Mouse (Mus musculus) kidney, postnatal 4 days (tissue): ENCODE results near the gene Selenok.
A peak's percentile ranks its signal among the peaks of the same experiment; 100 is the strongest.

Experiments
- DNase-seq, 2 experiments: peaks; one replicate each; pipeline ENCODE4 v3.0.0; 2021; ENCODE audit warnings: mixed read lengths in 2 of 2

The Selenok gene

DNA sequence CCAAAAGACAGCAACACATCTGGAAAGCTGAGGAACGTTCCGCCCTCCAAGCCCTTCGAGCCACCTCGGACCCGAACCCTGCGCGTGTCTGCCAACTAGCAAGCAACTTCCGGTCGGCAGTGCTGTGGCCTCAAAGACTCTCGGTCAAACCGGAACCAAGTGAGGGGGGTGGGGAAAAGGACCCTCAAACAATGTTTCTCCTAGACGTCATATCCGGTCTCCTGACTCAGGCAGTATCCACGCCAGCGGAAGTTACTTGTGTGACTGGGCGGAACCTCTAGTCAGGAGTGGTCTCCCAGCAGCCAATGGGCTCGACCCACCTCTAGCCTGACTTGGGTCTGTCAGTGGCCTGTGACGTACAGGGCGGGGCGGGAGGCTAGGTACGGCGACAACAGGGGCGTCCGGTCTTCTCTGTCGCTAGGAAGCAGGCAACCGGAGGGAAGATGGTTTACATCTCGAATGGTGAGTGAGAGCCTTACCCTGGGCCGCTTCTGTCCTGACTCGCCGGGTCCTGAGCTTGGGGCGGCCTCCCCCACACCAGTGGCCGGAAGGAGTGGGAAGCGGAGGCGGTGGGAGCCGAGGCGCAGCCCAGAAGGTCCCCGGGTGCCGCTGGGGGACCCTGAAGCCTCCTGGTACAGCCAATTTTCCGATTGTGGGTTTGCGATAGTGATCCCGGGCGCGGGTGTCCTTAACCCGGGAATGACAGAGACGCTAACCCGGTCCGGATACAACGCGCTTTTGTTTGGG is at the start of gene Selenok:
Gene Selenok (plus strand): TSS at position 234 of the 747 bp plus-strand sequence.
- DNase-seq = peak; percentile 93 to 95

DNA sequence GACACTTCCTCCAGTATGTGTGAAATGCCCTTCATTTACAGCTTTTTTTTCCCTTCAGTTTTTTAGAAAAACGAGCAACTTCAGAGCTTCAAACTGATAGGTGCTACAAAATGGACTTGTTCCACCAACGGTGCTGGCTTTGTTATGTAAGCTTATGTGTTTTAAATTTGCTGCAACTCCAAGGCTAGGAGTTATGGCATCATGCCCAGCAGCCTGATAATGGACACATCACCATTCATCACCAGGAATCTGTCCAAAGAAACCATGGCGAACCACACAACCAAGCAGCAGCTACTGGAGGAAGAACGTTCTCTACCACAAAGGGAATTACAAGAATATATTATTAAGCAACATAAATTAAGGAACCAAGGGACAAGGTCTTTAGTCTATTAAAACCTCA is 39.1 kb upstream of the Selenok start:
- DNase-seq = no peak

DNA sequence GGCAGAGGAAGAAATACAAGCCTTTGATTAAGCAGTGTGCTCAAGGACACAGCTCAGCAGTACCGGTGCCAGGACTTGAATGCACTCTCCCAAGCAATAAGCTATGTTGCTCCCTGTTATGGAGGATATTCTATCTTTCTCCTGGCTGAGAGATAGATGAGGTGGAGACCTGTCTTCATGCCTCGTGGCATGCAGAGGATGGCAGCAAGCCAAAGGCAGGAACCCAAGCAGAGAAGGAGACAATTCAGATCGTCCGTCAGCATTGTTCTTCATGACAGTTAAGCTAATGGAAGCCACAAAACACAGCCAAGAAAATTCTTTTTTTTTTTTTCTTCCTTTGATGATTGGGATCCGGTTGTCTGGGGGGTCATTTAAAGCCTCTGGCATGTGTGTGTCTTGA is 32.6 kb upstream of the Selenok start:
- DNase-seq = no peak

DNA sequence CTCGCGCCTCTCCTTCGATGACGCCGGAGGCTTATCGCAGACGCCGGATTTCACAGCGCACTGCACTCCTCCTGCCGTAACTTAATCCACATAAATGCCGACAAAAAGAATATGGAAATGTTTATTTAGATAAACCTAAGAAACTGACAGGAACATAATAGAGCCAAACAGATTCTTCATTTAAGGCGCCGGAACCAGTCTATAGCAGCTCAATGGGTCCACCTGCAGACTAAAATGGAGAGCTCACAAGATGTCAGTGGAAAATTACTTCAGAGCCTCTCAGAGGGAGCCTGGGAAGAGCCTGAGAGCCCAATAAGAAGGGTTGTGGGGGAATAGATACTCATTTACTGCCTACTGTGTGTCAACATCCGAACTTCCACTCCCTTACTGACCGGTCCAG is 30.6 kb upstream of the Selenok start:
- peak in 1 of 2 experiments; percentile 22 for DNase-seq

DNA sequence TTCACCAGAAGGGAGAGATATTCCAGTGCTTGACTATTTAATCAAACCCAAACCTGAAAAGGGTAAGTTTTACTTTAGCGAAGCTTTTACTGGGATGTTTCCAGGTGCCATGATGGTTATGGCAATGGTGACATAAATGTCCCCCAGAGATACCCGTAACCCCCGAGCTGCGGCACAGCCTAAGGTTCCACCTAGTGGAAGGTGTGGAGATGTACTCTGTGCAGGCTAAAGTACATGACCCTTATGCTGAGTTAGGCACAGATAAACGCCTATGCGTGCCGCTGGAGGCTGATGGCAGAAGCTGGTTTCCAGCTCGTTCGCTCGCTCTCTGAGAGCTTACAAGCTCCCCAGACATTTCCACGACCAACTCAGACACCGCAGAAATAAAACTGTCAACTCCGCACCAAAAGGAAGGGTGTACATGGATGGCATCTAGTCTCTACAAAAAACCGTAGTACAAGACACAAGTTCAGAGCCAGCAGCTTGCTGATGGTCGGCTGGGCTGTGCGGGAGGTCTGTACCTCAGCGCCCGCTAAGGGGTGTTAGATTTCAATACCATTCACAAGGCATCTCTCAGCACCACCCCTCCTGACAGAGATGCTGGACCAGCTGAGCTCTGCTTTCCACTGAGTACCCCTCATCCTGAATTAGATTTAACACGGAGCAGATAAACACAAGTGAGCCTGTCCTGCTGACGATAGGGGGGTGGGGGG is 28.4 kb upstream of the Selenok start:
- no peak for DNase-seq

DNA sequence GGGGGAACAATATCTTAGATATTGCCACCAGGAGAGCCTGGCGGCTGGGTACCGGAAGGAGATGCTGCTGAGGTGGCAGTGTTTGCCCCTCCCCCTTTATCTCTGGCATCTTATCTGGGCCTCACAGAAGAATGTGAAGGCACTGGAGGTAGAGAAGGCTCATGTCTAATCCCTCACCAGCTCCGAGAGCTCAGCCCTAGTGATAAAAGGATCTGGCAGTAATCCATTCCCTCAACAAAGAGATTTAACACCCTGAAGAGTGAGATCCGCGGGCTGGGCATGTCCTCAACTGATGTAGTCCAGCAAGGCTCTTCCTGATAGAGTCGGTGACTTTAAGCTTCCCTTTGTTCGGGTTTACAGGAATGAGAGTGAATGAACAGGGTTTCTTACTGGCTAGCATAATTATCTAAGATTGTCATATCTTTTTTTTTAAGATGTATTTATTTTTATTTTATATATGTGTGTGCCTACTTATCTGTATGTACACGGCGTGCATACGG is 27.7 kb upstream of the Selenok start:
- no peak for DNase-seq

DNA sequence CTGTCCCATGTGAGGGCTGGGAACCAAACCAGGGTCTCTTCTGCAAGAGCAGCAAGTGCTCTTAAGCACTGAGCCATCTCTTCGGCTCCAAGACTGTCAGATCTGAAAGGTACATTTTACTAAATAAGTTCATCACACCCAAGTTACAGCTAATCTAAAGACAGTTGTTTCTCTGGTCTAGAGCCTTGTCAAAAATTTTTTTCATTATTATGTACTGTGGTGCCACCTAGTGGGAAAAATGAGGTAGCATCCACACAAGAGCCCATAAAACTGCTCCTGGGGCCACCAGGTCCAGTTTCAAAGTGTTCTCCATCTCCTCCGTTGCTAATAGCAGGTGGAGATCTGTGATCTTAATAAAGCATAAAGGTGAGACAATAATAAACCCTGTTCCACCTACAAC is 27.2 kb upstream of the Selenok start:
- DNase-seq = peak; percentile 60 to 64

DNA sequence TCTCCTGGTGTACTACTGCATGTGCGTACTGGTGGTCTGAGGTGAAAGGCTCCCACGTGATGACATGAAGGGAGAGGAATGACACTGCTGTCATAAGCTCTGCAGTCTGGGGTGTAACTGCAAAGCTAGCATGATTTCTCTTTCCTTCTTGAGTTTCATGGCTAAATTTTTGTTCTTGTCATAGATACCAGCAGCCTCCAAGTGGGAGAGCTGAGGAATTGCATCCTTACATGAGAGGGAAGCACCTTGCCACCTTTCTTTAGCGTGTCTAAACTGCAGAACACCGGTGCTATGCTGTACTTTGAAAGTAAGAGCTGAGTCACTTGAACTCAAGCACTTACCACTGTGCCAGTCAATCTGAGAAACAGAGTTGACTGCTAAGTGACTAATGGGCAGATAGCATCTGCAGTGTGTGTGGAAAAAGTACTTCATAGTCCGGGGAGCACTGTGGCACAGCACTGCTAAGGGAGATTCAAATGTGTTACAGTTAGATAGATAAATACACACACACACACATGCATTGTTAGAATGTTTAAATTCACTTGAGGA is 21.3 kb upstream of the Selenok start:
- DNase-seq = no peak

DNA sequence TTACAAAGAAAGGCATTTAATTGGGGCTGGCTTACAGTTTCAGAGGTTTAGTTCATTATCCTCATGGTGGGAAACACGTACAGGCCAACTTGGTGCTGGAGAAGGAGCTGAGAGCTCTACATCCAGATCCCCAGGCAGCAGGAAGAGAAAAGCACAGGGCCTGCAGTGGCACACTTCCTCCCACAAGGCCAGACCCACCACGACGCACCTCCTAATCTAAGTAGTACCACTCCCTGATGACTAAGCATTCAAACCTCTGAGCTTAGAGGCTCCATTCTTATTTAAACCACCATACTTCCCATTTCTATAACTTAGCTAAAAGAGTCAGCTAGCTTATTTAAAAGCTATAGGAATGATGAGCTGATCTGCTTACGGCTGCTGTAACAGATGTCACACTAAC is 17.3 kb upstream of the Selenok start:
- no peak for DNase-seq

DNA sequence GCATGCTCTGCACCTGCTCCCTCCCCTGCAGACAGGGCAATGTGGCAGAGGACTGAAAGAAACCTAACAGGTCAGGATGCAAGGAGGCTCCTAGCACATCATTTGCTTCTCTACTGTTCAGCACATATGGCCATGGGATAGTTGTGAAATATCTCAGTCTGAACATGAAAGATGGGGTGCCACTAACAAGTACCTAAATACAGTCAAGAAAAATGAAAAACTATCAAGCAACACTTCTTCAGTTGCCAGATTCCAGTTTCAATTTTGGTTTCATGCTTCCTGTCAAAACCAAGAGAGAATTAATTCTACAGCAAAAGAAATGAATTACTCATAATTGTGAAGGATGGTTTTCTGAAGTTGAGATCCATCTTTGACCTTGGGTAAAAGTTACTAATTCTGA is 10.7 kb upstream of the Selenok start:
- no peak for DNase-seq

DNA sequence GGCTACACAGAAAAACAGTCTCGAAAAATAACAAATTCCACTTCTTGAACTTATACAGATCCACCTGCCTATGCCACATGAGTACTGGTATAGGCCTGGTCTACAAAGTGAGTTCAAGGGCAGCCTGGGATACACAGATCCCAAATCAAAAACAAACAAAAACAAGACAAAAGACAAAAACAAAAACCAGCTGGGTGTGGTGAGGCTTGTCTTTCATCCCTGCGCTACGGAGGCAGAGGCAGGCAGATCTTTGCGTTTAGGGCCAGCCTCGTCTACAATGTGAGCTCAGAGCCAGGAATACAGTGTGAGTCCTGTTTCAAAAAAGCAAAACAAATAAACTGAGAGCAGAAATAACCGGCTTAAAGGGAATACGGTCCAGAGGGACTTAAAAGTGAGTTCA is 497 bp upstream of the Selenok start:
- peak in 1 of 2 experiments; percentile 11 for DNase-seq

DNA sequence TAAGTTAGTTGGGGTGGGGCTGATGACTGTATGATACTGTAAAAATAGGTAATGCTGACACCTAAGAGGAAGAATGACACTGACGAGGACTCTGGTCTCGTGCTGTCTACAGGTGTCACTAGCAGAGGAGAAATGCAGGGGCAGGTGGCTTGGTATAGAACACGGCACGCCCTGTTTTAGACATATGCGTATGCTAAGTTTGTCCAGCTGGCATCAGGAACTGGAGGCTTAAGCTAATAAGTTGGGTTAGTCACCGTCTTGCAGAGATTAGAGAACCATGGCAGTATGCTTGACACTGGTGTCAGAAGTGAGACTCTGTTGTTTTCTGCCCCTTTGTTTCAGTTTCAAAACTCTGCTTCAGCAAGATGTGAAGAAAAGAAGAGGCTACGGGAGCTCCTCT is 3.3 kb downstream of the Selenok start:
- DNase-seq = no peak

DNA sequence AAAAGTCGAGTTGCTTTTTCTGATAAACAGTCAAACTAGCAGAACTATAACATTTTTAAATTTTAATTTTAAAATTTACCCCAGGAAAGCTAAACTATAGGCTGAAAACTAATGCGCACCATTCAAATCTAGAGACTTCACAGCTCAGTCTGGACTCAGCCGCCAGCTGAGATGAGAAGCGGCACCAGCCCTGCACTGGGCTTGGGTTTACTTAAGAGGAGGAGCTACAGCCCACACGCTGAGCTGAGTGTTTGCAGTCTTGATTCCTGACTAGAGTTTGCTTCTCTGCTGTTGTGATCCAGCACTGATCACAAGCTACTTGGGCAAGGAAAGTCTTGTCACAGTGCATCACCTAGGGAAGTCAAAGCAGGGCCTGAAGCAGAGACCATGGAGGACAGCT is 3.9 kb downstream of the Selenok start:
- DNase-seq = no peak

DNA sequence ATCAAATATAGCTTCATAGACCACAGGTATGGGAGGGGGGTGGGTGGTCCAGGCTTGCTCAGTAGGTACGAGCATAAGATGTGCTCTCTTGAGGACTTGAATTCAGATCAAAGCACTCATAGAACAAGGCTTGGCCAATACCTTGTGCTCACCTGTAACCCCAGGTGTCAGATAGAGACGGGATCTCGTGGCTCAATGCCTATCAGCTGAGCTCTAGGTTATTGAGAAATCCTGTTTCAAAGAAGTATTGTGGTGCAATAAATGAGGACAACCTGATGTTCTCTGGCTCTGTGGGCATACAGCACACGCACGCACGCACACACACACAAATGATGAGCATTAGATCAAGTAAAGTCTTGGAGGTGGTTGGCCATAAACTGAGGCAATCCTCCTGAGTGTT is 8.8 kb downstream of the Selenok start:
- no peak for DNase-seq

DNA sequence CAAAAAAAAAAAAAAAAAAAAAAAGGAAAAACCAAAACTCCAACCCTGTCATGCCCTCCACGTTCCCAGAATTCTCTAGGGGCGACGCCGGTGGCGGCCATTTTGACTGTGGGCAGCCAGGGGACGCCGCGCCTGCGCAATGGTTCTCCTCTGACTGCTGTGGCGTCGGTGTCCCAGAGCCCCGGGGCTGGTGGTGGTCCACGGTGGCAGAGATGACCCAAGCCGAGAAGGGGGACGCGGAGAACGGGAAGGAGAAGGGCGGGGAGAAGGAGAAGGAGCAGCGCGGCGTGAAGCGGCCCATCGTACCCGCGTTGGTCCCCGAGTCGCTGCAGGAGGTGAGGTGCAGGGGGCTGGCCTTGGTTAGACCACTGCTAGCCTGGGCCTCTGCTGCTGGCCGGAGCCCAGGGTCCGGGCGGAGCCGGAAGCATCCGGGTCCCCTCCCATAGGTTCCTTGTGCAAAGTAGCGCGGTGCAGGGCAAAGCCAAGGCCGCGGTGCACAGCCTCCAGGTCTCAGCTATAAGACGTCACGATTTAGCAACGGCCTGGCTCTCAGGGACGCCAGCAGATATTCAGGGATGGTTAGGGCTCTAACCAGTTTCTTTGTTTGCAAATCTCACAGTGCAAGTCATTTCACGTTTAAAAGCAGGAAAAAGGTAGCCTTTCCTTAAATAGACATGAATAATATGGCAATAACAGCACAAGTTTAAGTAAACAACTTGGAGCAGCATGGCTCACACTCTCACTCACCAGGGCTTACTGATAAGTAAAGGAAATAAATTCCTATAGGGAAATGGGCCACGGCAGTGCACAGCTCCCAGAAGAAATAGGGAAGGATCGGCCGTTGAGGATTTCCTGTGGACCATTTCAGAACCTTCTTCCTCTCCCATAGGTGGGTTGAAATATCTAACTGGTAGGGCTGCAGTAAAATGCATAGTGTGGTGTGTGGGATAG is 10.4 kb downstream of the Selenok start, which contains the start of gene Actr8:
Gene Actr8 (plus strand): TSS at position 84 of the 951 bp plus-strand sequence.
- DNase-seq = peak; percentile 96 to 97

DNA sequence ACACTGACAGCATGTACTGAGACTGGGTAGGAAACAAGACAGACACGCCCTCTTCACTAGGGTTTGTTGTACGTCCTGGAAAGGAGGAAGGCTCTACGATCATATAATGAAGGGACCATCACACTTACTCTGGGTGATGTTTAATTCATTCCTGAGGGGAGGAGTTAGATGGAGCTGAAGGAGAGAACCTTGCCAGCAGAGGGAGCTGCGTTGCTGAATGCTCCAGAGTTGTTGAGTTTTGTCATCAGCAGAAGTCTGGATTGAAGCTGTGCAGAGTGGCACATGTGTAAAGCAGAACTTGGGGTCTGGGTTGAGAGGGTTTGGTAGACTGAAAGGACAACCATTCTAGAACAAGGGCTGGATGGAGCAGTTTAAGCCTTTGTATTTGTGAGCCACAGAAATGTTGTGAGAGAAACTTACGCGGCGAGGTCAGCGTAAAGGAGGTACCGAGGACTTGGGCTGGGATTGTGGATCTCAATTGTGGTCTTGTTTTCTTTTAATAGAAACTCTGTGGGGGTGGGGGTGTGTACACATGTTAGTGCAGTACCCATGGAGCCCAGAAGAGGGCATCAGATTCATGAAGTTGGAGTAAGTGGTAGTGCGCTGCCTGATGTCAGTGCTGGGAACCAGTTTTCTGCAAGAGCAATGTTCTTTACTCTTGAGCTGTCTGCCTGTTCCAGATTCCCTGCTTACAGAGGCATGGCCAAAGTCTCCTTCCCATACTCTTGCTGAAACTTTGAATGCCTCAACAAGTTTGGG is 12.5 kb downstream of the Selenok start:
- peak; percentile 49 to 60 for DNase-seq

DNA sequence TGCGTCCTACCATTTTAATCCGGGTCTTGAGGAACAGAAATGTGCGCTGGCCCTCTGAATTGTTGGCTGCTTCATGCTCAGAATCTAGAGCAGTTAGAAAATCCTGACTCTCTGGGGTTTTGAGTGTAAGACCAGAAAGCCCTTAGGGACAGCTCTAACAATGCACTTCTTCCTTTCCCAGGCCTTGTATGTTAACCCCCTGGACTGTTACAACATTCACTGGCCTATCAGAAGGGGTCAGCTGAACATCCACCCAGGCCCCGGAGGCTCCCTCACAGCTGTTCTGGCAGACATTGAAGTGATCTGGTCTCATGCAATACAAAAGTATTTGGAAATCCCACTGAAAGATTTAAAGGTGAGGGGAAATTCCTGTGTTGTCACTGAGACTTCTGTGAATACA is 18.0 kb downstream of the Selenok start:
- no peak for DNase-seq

DNA sequence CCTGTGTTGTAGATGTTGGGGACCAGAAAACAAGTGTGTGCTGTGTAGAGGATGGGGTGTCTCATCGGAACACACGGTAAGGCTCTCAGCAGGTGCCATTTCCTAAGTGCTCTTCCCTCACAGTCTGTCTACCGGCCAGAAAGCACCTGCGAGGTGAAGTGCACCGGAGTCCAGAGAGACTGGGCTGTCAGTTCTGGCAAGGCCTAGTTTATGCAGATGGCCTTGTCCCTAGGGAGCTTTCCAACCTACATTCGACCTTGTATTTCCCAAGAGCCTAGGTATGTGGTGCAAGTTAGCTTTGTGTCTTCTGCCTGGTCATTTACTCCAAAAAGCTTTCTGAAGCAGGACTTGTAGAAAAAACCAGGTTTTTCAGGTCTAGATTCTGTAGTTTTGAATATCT is 19.2 kb downstream of the Selenok start:
- DNase-seq = no peak

DNA sequence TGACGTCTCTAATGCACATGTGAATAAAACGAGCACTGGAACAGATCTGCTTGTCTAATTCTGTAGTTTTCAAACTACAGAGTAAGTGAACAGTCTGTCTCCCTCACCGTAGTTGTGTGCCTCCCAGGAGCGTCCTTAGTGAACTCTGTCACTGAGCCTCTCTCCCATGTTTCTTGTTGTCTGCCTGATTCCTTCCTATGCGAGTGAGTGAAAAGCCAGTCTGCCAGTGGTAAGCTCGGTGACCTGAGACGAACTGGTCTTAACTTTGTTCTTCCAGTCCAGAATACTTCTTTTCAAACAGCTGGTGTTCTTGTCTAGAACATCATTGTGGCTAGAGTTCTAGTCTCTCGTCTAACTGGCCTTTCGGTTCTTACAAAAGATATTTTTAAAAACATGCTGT is 19.6 kb downstream of the Selenok start:
- DNase-seq = no peak

DNA sequence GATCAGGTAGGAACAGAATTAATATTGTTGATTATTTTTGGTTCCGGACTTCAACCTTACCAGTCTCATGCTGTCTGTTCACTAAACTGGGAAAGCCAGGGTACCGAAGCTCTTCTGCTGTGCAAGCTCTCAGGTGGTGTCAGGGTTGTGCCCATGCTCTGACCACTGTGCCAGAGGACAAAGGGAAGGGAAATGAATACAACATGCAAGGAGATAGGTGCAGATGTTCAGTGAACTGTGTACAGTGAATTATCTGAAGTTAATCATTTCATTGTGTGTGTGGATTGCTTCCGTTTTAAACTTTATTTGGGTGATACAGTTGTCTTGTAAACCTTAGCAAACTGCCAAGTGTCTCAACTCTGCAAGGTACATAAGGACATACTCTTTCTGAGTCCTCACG is 20.2 kb downstream of the Selenok start:
- DNase-seq = no peak

DNA sequence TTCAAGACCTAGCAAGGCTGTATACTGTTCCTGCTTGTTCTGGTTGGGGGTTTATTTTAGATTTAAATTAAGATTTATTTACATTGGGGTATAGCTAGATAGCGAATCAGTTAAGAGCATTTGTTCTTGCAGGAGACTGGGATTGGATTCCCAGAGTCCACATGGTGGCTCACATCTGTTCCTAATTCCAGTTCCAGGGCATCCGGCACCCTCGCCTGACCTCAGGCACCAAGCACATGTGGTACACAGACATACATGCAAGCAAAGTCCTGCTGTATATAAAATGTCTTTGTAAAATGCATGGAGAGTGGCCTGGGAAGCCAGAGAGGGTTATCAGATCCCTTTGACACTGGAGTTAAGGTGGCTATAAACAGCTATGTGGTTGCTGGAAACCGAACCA is 26.9 kb downstream of the Selenok start:
- DNase-seq = no peak
